Mouse (Mus musculus) ES-E14 (cell line): ENCODE measurements around the gene Inpp5e.

Experiments
- CHD2 ChIP-seq: IDR thresholded peaks from 2 replicates; pipeline ENCODE4 v1.6.1; 2014; ENCODE audit warnings: mild to moderate bottlenecking, low read depth, low read length, inconsistent platforms
- HCFC1 ChIP-seq: IDR thresholded peaks from 2 replicates; pipeline ENCODE4 v1.6.1; 2012; ENCODE audit warnings: low read length, inconsistent platforms, borderline replicate concordance; ENCODE audit not compliant: insufficient read depth
- MAFK ChIP-seq: IDR thresholded peaks from 2 replicates; pipeline ENCODE4 v1.6.1; 2014; ENCODE audit warnings: mild to moderate bottlenecking, low read depth, low read length, inconsistent platforms; ENCODE audit not compliant: insufficient read depth
- ZC3H11A ChIP-seq: IDR thresholded peaks from 2 replicates; pipeline ENCODE4 v1.6.1; 2012; ENCODE audit warnings: low read depth, mild to moderate bottlenecking, inconsistent platforms, low read length, borderline replicate concordance

- no peak for TF ChIP-seq ZC3H11A
- no peak for TF ChIP-seq CHD2
- no peak for TF ChIP-seq MAFK
- no peak for TF ChIP-seq HCFC1
These were observed 8.0 kb downstream of the Inpp5e start for GRCm38 (mm10) chr2:26401023-26401422.
